Mouse (Mus musculus) embryo, embryonic 10.5 days (tissue): ENCODE measurements around the gene Proser2.
"Not testable (repeated sequence)": the region's sequence is repeated elsewhere in the genome, so short reads cannot be mapped to it uniquely, and the experiment has no call there.

Experiments used
- DNase-seq: peaks from one replicate; pipeline ENCODE4 v3.0.0-alpha.2; 2015; ENCODE audit warnings: low spot score

Proser2 gene

DNA sequence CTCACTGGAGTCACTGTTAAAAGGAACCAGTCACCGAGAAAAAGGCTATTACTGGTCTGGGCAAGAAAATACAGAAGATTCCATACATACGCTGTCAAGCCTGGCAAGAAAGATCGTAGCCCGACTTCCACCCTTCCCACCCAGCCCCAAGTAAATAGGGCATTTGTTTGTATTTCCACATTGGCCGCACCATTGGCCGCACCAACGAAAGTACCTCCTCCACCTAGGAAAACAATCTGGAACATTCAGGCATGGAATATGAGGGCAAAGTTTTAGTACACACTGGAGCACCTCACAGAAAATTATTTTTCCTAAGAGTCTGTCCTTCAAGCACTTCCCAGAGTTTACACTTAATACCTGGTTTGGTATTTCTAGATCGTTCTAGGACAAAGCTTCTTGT, 1.1 kb downstream of the Proser2 start:
- no peak for DNase-seq

- no peak for DNase-seq
Measured at GRCm38 (mm10) chr2:6128136-6128805, 1.7 kb downstream of the Proser2 start.

DNA sequence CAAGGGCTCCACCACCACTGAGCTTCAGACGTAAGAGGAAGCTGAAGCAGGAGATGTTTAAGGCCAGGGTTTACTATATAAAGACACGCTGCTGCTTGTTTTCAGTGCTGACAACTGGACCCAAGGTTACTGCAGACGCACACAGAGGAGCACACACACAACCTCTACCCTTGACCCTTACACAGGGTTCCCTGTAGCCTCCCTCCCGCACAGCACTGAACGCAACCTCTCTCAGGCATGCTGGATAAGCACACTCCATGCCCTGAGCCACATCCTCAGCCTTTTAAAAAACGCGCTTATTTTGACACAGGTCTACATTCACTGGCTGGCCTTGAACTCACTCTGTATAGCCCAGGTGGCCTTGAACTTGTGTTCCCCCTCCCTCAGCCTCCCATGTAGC, 7.0 kb downstream of the Proser2 start:
- DNase-seq, result no peak

GRCm38 (mm10) chr2:6121091-6121490, 8.9 kb downstream of the Proser2 start:
- no peak for DNase-seq

- no peak for DNase-seq
Measured at GRCm38 (mm10) chr2:6118246-6118645, 11.8 kb downstream of the Proser2 start.

- DNase-seq, result no peak
Measured at GRCm38 (mm10) chr2:6113792-6114191, 16.2 kb downstream of the Proser2 start.

- DNase-seq, result no peak
Measured at GRCm38 (mm10) chr2:6112619-6113018, 17.4 kb downstream of the Proser2 start.

DNA sequence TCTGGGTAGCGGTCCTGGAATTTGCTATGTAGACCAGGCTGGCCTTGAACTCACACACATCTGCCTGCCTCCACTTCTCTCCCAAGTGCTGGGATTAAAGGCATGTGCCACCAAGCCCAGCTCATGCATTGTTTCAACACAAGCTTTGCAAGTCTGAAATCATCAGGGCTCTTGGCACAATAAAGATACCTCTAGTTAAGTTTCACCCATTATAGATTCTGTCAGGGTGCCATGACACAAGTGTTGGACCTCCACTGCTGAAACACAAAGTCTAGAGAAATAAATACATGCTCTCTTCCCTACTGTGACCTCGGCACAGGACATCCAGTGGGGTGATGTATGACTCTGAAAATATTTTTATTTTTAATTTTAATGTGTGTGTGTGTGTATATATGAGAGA, 24.6 kb downstream of the Proser2 start:
- no peak for DNase-seq

GRCm38 (mm10) chr2:6100755-6101154, 29.3 kb downstream of the Proser2 start:
- DNase-seq, result no peak

DNA sequence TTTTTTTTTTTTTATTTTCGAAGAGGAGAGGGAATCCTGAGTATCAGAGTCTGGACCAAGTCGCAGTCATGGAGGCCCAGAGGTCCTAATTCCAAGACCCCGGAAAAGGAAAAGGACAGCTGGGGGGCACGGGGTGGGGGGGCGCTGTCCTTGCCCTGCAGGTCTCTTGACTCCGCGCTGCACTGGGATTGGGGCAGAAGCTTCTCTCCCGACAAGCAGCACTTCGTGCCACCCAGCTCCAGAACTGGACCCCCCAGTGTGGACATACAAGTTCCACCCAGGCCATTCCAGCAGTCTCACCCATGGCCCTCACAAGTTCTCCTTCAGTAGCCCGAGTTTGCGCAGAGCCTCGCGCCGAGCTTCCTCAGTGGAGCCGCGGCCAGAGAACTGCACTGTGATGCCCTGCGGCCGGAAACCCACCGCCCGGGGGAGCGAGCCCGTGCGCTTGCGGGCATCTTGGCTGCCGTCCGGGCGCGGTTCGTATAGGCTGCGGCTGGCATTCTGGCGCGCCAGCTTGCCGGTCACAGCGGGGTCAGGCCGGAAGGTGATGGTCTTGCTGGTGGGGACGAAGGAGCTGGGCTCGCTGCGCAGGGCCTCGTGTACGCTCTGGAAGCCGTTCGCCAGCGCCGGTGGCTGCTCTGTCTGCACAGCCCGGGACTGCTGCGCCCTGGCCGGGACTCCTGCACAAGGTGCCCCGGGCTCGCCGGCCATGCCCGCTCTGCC, 29.8 kb downstream of the Proser2 start:
- peak; percentile 58 for DNase-seq

DNA sequence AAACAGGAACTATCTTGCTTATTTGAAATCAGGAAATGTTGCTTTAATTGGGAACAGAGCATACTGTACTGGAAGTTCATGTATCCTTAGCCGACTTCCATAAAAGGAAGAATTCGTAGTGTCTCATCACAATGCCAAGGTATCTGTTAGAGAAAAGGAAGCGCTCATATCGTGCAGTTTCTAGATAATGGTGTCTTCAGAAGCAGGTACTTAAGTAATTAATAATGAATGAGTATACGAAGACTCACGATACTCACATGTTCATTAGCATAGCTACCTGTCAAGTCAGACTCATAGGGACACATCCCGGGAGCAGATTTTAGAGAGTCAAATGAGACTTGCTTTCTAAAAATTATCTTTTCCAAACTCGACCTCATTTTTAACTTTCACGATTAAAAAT, 30.6 kb downstream of the Proser2 start:
- DNase-seq, result no peak

DNA sequence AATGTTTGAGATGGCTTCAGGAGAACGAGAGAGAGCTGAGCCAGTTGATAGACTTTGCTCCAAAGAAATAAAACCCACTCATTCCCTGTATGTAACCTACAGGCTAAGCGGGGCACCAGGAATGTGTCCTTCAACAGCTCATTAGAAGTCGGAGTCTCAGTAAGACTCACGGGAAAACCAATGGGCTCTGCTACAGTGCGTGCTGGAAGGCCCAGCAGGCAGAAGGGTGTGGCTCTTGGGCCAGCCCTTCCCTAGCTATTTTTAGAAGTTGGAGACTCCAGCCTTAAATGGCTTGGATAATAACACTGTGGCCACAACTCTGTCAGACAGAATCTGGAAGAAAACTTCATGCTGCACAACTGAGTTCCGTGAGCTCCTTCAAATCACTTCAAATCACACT, 31.1 kb downstream of the Proser2 start:
- peak; percentile 48 for DNase-seq

DNA sequence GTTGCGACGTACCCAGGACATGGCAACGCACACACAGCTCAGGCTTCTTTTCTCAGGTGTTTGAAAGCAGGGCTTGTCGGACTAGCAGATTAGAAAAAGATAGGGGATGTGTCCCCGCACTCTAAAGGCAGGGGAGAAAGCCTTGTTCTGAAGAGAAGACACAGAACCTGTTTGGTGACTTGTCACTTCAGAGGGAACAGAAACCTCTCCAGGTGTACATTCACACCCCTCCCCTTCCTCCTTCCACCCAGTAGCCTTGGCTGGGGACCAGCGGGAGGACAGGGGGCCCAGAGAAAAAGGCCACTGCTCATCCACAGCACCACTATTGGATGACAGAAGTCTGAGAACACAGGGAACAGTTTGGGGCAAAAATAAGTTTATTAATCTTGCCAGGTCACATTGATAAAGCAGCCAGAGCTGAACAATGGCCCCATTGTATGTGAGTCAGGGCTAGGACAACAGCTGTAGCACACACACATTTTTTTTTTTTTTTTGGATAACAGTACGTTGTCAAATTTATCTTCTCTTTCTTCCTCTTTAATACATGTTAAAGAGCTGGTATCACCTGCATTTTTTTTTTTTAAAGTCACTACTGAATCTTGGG, 32.8 kb downstream of the Proser2 start:
- no peak for DNase-seq

DNA sequence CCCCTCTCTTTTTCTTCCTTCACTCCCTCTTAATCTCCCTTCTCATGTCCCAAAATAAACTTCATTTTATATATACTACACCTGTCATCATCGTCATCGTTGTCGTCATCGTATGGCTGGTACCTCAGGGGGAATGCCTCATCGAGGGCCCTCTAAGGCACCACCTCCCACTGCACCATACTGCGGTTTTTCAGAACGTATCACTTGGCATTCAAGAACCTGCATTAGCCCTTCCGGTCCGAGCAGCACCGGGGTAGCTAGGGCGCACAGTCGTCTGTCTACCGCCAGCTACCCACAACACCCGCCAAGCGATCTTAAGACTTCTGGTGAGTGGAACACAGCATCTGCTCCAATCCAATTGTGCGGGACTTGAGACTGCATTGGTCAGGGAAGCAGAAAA, 40.1 kb downstream of the Proser2 start:
- not testable (repeated sequence) for DNase-seq

GRCm38 (mm10) chr2:6087151-6087550, 42.9 kb downstream of the Proser2 start:
- DNase-seq, result no peak

DNA sequence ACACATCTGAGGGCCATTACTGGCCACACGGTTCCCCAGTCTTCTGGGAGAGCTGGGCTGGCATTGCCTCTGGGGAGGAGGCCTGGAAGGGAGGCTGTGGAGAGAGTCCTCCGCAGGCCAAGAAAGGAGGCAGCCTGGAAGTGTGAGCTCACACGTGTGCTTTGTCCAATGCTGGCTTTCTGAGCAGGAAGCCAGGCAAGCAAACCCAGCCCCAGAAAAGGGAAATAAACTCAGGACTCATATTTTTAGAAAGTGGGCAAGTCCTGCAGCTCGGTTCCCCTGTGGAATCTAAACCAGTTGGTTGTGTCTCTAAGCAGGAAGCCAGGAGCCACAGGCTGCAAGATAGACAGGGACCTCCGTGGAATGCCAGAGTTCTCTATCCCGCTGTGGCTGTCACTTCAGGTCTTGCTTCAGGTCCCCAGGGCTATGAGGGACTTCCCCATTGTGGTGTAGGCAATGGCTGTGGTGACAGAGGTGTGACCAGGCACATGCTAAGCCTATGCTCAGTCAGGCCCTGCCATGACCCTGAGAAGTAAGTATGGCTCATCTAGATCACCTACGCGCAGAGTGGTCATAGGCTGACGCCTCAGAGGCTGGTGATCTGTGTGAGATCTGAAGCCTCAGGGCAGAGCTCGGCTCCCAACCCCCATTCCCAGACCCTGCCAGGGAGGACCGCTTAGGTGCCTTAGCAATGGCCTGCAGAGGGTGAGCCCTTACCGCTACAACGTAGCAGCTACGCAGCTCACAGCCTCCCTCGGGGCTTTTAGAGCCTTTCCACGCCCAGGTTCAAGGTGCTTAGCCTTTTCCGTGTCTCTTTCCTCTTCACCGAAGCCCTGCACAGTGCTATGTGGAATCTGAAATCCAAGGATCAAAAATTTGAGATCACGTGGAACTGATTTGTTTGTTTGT, 44.1 kb downstream of the Proser2 start:
- DNase-seq, result no peak

- no peak for DNase-seq
Measured at GRCm38 (mm10) chr2:6083696-6084095, 46.3 kb downstream of the Proser2 start.

DNA sequence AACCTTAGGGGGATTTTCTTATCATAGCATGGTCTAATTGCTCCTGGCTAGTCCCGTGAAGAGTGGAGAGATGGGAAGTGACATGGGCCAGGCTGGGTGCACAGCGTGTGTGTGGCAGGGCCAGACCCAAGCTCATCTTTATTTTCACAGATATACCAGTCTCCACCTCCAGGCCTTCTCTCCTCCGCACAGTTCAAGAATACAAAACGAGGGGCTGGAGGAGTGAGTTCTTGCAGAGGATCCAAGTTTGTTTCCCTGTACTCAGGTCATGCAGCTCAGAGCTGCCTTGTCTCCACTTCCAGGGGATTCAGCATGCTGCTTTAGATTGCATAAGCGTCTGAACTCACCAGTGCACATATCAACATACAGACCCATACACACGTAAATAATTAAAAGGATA, 47.4 kb downstream of the Proser2 start:
- no peak for DNase-seq

GRCm38 (mm10) chr2:6081108-6081507, 48.9 kb downstream of the Proser2 start:
- DNase-seq, result no peak

GRCm38 (mm10) chr2:6080037-6080436, 50.0 kb downstream of the Proser2 start:
- DNase-seq, result no peak

DNA sequence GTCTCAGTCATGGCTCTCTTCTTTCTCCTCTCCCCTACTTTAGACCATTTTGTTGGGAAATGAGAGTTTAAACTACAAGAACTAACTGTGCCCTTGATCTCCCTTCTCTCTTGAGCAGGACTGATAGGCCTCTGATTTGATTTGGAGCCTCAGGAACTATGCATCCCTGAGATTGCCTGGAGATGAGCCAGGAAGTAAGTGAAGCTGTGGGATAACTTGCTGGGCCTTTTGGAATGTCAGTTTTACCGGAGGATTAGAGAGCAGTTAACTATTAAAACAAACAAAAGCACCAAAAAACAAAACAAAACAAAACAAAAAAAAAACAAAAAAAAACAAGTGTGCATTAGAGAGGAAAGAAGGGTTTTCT, 54.5 kb downstream of the Proser2 start:
- DNase-seq, result no peak

DNA sequence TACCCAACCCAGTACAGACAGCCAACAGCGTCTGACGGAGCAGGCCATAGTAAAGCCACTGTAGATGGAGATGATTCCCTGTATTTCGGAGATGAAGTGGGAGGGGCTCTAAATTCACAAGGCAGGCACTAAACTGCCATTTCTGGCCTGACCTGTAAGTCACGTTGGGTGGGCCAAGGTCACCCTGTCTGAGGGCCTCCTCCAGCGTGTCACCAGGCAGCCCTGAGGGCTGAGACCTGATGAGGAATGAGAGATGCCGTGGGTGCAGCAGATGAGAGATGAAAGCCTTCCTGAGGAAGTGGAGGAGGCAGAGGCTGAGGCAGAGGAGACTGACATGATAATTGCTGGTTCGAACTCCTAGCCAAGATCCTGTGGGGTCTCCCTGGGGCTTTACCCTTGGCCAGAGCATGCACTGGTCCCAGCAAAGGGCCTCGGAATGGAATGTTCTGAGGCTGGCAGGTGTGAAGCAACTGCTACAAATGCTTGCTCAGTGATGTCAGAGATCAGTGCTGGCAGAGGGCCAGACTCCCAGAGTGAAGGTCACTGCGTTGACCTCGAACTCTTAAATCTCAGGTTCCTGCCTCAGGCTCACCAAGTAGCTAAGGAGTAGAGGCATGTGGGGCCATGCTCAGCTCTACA, 55.0 kb downstream of the Proser2 start:
- DNase-seq, result peak; percentile 74
